Mouse (Mus musculus) left cerebral cortex, adult 9 months (tissue): ENCODE results near the gene Asic1.

ENCODE experiments used
- DNase-seq, 2 experiments: peaks; one replicate each; pipeline ENCODE4 v3.0.0; 2022; ENCODE audit warnings: low spot score in 2 of 2

The Asic1 gene

GRCm38 (mm10) chr15:99663964-99664599, 6.1 kb upstream of the Asic1 start:
- DNase-seq, result peak in 1 of 2 experiments; percentile 52

- DNase-seq, result peak; percentile 58 to 80
These were observed 5.3 kb upstream of the Asic1 start for GRCm38 (mm10) chr15:99664600-99665451.

- no peak for DNase-seq
These were observed 2.6 kb upstream of the Asic1 start for GRCm38 (mm10) chr15:99667544-99667943.

GRCm38 (mm10) chr15:99668881-99669280, 1.3 kb upstream of the Asic1 start:
- peak in 1 of 2 experiments; percentile 83 for DNase-seq

GRCm38 (mm10) chr15:99669392-99669791, 776 bp upstream of the Asic1 start:
- DNase-seq, result no peak

GRCm38 (mm10) chr15:99670964-99671670, 949 bp downstream of the Asic1 start:
- no peak for DNase-seq

GRCm38 (mm10) chr15:99671783-99672182, 1.6 kb downstream of the Asic1 start:
- DNase-seq, result peak in 1 of 2 experiments; percentile 56

GRCm38 (mm10) chr15:99674866-99675265, 4.7 kb downstream of the Asic1 start:
- DNase-seq, result no peak

- DNase-seq, result no peak
These were observed 6.9 kb downstream of the Asic1 start for GRCm38 (mm10) chr15:99677089-99677488.

- no peak for DNase-seq
These were observed 8.1 kb downstream of the Asic1 start for GRCm38 (mm10) chr15:99678063-99678800.

GRCm38 (mm10) chr15:99679008-99679407, 8.8 kb downstream of the Asic1 start:
- DNase-seq, result no peak

GRCm38 (mm10) chr15:99682880-99683279, 12.7 kb downstream of the Asic1 start:
- no peak for DNase-seq

- DNase-seq, result no peak
These were observed 14.0 kb downstream of the Asic1 start for GRCm38 (mm10) chr15:99684156-99684555.

- DNase-seq, result peak in 1 of 2 experiments; percentile 76
These were observed 18.5 kb downstream of the Asic1 start for GRCm38 (mm10) chr15:99688712-99689111.

GRCm38 (mm10) chr15:99690924-99691323, 20.8 kb downstream of the Asic1 start:
- no peak for DNase-seq

- DNase-seq, result no peak
These were observed 21.8 kb downstream of the Asic1 start for GRCm38 (mm10) chr15:99691976-99692375.

GRCm38 (mm10) chr15:99697309-99697708, 27.1 kb downstream of the Asic1 start:
- no peak for DNase-seq

GRCm38 (mm10) chr15:99698533-99699085, 28.4 kb downstream of the Asic1 start:
- DNase-seq, result no peak

- DNase-seq, result no peak
These were observed 29.5 kb downstream of the Asic1 start for GRCm38 (mm10) chr15:99699715-99700114.

GRCm38 (mm10) chr15:99700219-99701106, 30.3 kb downstream of the Asic1 start:
- DNase-seq, result no peak
